Mouse (Mus musculus): ENCODE data around the gene Ptk6. TPM values are rescaled to one million over a fixed set of nuclear protein-coding genes. Genes with fewer than 3 reads are reported as not detected.

Ptk6 gene
- total and polyA plus RNA-seq, 3 experiments, result 0.22 TPM; not detected in 2

- DNase-seq (ENCODE audit: low spot score) (no peak), ATAC-seq (ENCODE audit: extremely low read depth, insufficient number of reproducible peaks, low FRiP score, poor library complexity, severe bottlenecking) (no peak)
- TF ChIP-seq GATA2 (IDR thresholded peaks at IDR 0.05; ENCODE audit: borderline replicate concordance, low read depth, low read length) (no peak), GATA1 (IDR thresholded peaks at IDR 0.05; ENCODE audit: borderline replicate concordance, low read length) (no peak), POLR2AphosphoS5 (IDR thresholded peaks at IDR 0.05; ENCODE audit: insufficient replicate concordance, low read depth, low read length) (no peak), CTCF (IDR thresholded peaks at IDR 0.05; ENCODE audit: low read depth, low read length) (no peak), TAL1 (conservative IDR thresholded peaks at IDR 0.05; ENCODE audit: low read depth, low read length) (no peak)
- Histone ChIP-seq H3K27me3 (ENCODE audit: insufficient read depth, low read length) (peaks cover 9% of the 10 kb centered on the region; the same call in 1 of the 2 replicates), H3K9me3 (replicated peaks) (no peaks in the 10 kb centered on the region), H3K4me1 (ENCODE audit: insufficient read depth, low read depth, low read length) (no peaks in the 10 kb centered on the region), H3K36me3 (replicated peaks) (no peaks in the 10 kb centered on the region), H3K4me3 (ENCODE audit: low read depth, low read length) (no peak overlapping the region)
Measured at GRCm38 (mm10) chr2:181159771-181160170, 42.8 kb downstream of the Ptk6 start.

GRCm38 (mm10) chr2:181159091-181159514 is 43.5 kb downstream of the Ptk6 start:
- Histone ChIP-seq H3K9me3 (replicated peaks) (no peaks in the 10 kb centered on the region), H3K4me1 (ENCODE audit: insufficient read depth, low read depth, low read length) (no peaks in the 10 kb centered on the region), H3K27me3 (ENCODE audit: insufficient read depth, low read length) (peaks cover 10% of the 10 kb centered on the region; the same call in 1 of the 2 replicates), H3K4me3 (ENCODE audit: low read depth, low read length) (no peak overlapping the region), H3K36me3 (replicated peaks) (no peaks in the 10 kb centered on the region)
- no peak for ATAC-seq (ENCODE audit: extremely low read depth, insufficient number of reproducible peaks, low FRiP score, poor library complexity, severe bottlenecking)
- DNase-seq (ENCODE audit: low spot score), result no peak
- TF ChIP-seq POLR2AphosphoS5 (IDR thresholded peaks at IDR 0.05; ENCODE audit: insufficient replicate concordance, low read depth, low read length) (no peak), TAL1 (conservative IDR thresholded peaks at IDR 0.05; ENCODE audit: low read depth, low read length) (no peak), CTCF (IDR thresholded peaks at IDR 0.05; ENCODE audit: low read depth, low read length) (no peak), GATA2 (IDR thresholded peaks at IDR 0.05; ENCODE audit: borderline replicate concordance, low read depth, low read length) (no peak), GATA1 (IDR thresholded peaks at IDR 0.05; ENCODE audit: borderline replicate concordance, low read length) (no peak)

- H3K4me1 ChIP-seq (ENCODE audit: insufficient read depth, low read depth, low read length), result no peaks in the 10 kb centered on the region
- H3K4me3 ChIP-seq (ENCODE audit: low read depth, low read length), result no peak overlapping the region
- no peaks in the 10 kb centered on the region for H3K9me3 ChIP-seq (replicated peaks)
- DNase-seq (ENCODE audit: low spot score) (no peak), ATAC-seq (ENCODE audit: extremely low read depth, insufficient number of reproducible peaks, low FRiP score, poor library complexity, severe bottlenecking) (no peak)
- TF ChIP-seq TAL1 (conservative IDR thresholded peaks at IDR 0.05; ENCODE audit: low read depth, low read length) (no peak), POLR2AphosphoS5 (IDR thresholded peaks at IDR 0.05; ENCODE audit: insufficient replicate concordance, low read depth, low read length) (no peak), GATA2 (IDR thresholded peaks at IDR 0.05; ENCODE audit: borderline replicate concordance, low read depth, low read length) (no peak), CTCF (IDR thresholded peaks at IDR 0.05; ENCODE audit: low read depth, low read length) (no peak), GATA1 (IDR thresholded peaks at IDR 0.05; ENCODE audit: borderline replicate concordance, low read length) (no peak)
- no peaks in the 10 kb centered on the region for H3K36me3 ChIP-seq (replicated peaks)
- peaks cover 10% of the 10 kb centered on the region; the same call in 1 of the 2 replicates for H3K27me3 ChIP-seq (ENCODE audit: insufficient read depth, low read length)
Measured at GRCm38 (mm10) chr2:181158471-181158870, 44.1 kb downstream of the Ptk6 start.

- Histone ChIP-seq H3K9me3 (replicated peaks) (no peaks in the 10 kb centered on the region), H3K36me3 (replicated peaks) (no peaks in the 10 kb centered on the region), H3K4me3 (ENCODE audit: low read depth, low read length) (no peak overlapping the region), H3K4me1 (ENCODE audit: insufficient read depth, low read depth, low read length) (no peaks in the 10 kb centered on the region), H3K27me3 (ENCODE audit: insufficient read depth, low read length) (peaks cover 12% of the 10 kb centered on the region; the same call in 1 of the 2 replicates)
- TF ChIP-seq CTCF (IDR thresholded peaks at IDR 0.05; ENCODE audit: low read depth, low read length), result no peak
- no peak for TF ChIP-seq POLR2AphosphoS5 (IDR thresholded peaks at IDR 0.05; ENCODE audit: insufficient replicate concordance, low read depth, low read length)
- no peak for TF ChIP-seq GATA2 (IDR thresholded peaks at IDR 0.05; ENCODE audit: borderline replicate concordance, low read depth, low read length)
- no peak for ATAC-seq (ENCODE audit: extremely low read depth, insufficient number of reproducible peaks, low FRiP score, poor library complexity, severe bottlenecking)
- no peak for DNase-seq (ENCODE audit: low spot score)
Measured at GRCm38 (mm10) chr2:181157716-181158302, 44.8 kb downstream of the Ptk6 start.

- Histone ChIP-seq H3K27me3 (ENCODE audit: insufficient read depth, low read length) (peaks cover 13% of the 10 kb centered on the region; the same call in 1 of the 2 replicates), H3K4me3 (ENCODE audit: low read depth, low read length) (no peak overlapping the region), H3K9me3 (replicated peaks) (no peaks in the 10 kb centered on the region), H3K4me1 (ENCODE audit: insufficient read depth, low read depth, low read length) (no peaks in the 10 kb centered on the region), H3K36me3 (replicated peaks) (no peaks in the 10 kb centered on the region)
- DNase-seq (ENCODE audit: low spot score) (no peak), ATAC-seq (ENCODE audit: extremely low read depth, insufficient number of reproducible peaks, low FRiP score, poor library complexity, severe bottlenecking) (no peak)
- no peak for TF ChIP-seq GATA1 (IDR thresholded peaks at IDR 0.05; ENCODE audit: borderline replicate concordance, low read length)
Measured at GRCm38 (mm10) chr2:181157180-181157579, 45.4 kb downstream of the Ptk6 start.

- no peak for DNase-seq (ENCODE audit: low spot score)
- Histone ChIP-seq H3K27me3 (ENCODE audit: insufficient read depth, low read length) (peaks cover 13% of the 10 kb centered on the region; the same call in 1 of the 2 replicates), H3K4me3 (ENCODE audit: low read depth, low read length) (no peak within 1 kb of the TSS), H3K4me1 (ENCODE audit: insufficient read depth, low read depth, low read length) (no peaks in the 10 kb centered on the region), H3K36me3 (replicated peaks) (no peaks in the 10 kb centered on the region), H3K9me3 (replicated peaks) (no peaks in the 10 kb centered on the region)
- TF ChIP-seq CTCF (IDR thresholded peaks at IDR 0.05; ENCODE audit: low read depth, low read length) (no peak), POLR2AphosphoS5 (IDR thresholded peaks at IDR 0.05; ENCODE audit: insufficient replicate concordance, low read depth, low read length) (no peak), GATA2 (IDR thresholded peaks at IDR 0.05; ENCODE audit: borderline replicate concordance, low read depth, low read length) (no peak), TAL1 (conservative IDR thresholded peaks at IDR 0.05; ENCODE audit: low read depth, low read length) (no peak), GATA1 (IDR thresholded peaks at IDR 0.05; ENCODE audit: borderline replicate concordance, low read length) (no peak)
- no peak for ATAC-seq (ENCODE audit: extremely low read depth, insufficient number of reproducible peaks, low FRiP score, poor library complexity, severe bottlenecking)
Measured at GRCm38 (mm10) chr2:181156248-181157121, 46.1 kb downstream of the Ptk6 start, which contains the start of gene Eef1a2. Eef1a2 (minus strand) TSS chr2:181157014.

Data from G1E (cell line).